Mouse (Mus musculus) ZHBTc4 (cell line): ENCODE measurements at regions not wholly inside any gene's neighbourhood (a gene's known extent, or its start where the extent isn't known, plus 50 kb on each side); places are given as distances from the start of the nearest gene placed in this dataset.

Source experiments
- DNase-seq: peaks from one replicate; pipeline ENCODE4 v3.0.0-alpha.2; 2011; ENCODE audit warnings: low read depth, low spot score

GRCm38 (mm10) chr5:70896532-70896931 is 54.1 kb upstream of the Gabrg1 start:
- DNase-seq, result peak; percentile 84
